Mouse (Mus musculus) ES-Bruce4 (cell line): ENCODE measurements around the gene Mex3d.

ENCODE experiments used
- CTCF ChIP-seq: IDR thresholded peaks from one replicate; pipeline ENCODE4 v1.8.1; 2011; ENCODE audit warnings: low read depth, low read length
- EP300 ChIP-seq: IDR thresholded peaks from 2 replicates; pipeline ENCODE4 v1.6.1; 2011; ENCODE audit warnings: low read depth, low read length; ENCODE audit not compliant: insufficient read depth
- POLR2A ChIP-seq: IDR thresholded peaks from one replicate; pipeline ENCODE4 v1.8.1; 2011; ENCODE audit warnings: low read length; ENCODE audit not compliant: insufficient read depth

DNA sequence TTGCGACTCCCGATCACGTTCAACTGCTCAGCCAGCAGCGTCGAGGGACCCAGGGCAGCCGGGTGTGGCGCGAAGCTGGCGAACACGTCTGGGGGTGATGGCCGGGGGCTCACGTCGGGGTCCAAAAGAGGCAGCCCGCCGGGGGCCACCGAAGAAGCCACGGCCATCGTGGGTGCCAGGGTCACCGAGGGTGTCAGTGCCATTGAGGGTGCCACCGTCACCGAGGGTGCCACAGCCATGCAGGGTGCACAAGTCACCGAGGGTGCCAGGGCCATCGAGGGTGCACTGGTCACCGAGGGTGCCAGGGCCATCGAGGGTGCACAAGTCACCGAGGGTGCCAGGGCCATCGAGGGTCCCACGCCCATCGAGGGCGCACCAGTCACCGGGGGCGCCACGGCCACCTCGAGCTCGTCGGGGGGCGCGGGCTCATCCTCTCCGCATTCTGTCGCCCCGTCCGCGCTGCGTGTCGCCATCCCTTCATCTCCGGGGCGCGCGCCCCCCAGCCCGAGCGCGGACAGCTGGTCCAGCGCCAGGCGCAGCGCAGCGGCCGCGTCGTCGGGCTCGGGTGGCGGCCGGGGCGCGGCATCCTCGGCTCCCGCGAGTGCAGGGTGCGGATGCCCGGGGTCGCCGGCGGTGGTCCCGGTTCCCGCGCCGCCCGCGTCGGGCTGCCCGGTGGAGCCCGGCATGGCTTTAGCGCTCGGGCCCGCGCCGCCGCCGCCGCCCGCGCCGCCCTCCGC, 556 bp downstream of the Mex3d start:
- TF ChIP-seq POLR2A (no peak), CTCF (no peak), EP300 (no peak)
